Mouse (Mus musculus) midbrain, embryonic 10.5 days (tissue): ENCODE measurements at regions not wholly inside any gene's neighbourhood (a gene's known extent, or its start where the extent isn't known, plus 50 kb on each side); places are given as distances from the start of the nearest gene placed in this dataset.

ENCODE experiments used
- DNase-seq: peaks from one replicate; pipeline ENCODE4 v3.0.0-alpha.2; 2017; ENCODE audit warnings: low spot score
- H3K27ac ChIP-seq: fragments of 300-500 bp; sonication (generic); replicated peaks from 2 replicates; pipeline ENCODE4 v1.5.1; 2016; ENCODE audit warnings: mild to moderate bottlenecking
- H3K27me3 ChIP-seq: fragments of 300-500 bp; sonication (generic); 2 replicates; pipeline ENCODE4 v1.6.1; 2016; ENCODE audit warnings: low read depth, mild to moderate bottlenecking; ENCODE audit not compliant: poor library complexity, severe bottlenecking
- H3K36me3 ChIP-seq: fragments of 300-500 bp; sonication (generic); 2 replicates; pipeline ENCODE4 v1.6.1; 2016; ENCODE audit warnings: mild to moderate bottlenecking, moderate library complexity
- H3K4me1 ChIP-seq: fragments of 300-500 bp; sonication (generic); 2 replicates; pipeline ENCODE4 v1.6.1; 2016
- H3K4me3 ChIP-seq: fragments of 300-500 bp; sonication (generic); 2 replicates; pipeline ENCODE4 v1.5.1; 2016; ENCODE audit warnings: mild to moderate bottlenecking, moderate library complexity
- H3K9me3 ChIP-seq: fragments of 300-500 bp; sonication (generic); replicated peaks from 2 replicates; pipeline ENCODE4 v1.6.1; 2016; ENCODE audit warnings: mild to moderate bottlenecking
- WGBS: fragments of 180-500 bp; shearing (Covaris S2); methylation state at CpG from one replicate; pipeline ENCODE4 v1.1.7; 2016; 5-methylcytosine and 5-hydroxymethylcytosine counted together

GRCm38 (mm10) chr9:23535872-23536271, 313.0 kb downstream of the Bmper start:
- no peaks in the 10 kb centered on the region for H3K4me1 ChIP-seq
- H3K27ac ChIP-seq = no peak overlapping the region
- no peaks in the 10 kb centered on the region for H3K27me3 ChIP-seq
- no peak overlapping the region for H3K4me3 ChIP-seq
- no peak for DNase-seq
- WGBS = 83% methylated on average over 2 of the region's 2 CpGs
- no peaks in the 10 kb centered on the region for H3K36me3 ChIP-seq
- H3K9me3 ChIP-seq = no peaks in the 10 kb centered on the region

- 89% methylated on average over 5 of the region's 5 CpGs for WGBS
- Histone ChIP-seq H3K27ac (no peak overlapping the region), H3K9me3 (no peaks in the 10 kb centered on the region)
These were observed 315.2 kb downstream of the Bmper start for GRCm38 (mm10) chr9:23538051-23538450.

GRCm38 (mm10) chr9:23551692-23552091, 328.8 kb downstream of the Bmper start:
- Histone ChIP-seq H3K36me3 (no peaks in the 10 kb centered on the region), H3K4me1 (no peaks in the 10 kb centered on the region), H3K27me3 (no peaks in the 10 kb centered on the region), H3K27ac (no peak overlapping the region), H3K9me3 (0 out of 2 replicates have a peak, but pooled peaks cover 3% of the 10 kb centered on the region), H3K4me3 (no peak overlapping the region)
- no peak for DNase-seq
- WGBS = 87% methylated on average over 2 of the region's 2 CpGs

More at GRCm38 (mm10) chr9:23538051-23538450, 315.2 kb downstream of the Bmper start:
- Histone ChIP-seq H3K27me3 (no peaks in the 10 kb centered on the region), H3K36me3 (no peaks in the 10 kb centered on the region), H3K4me3 (no peak overlapping the region), H3K4me1 (no peaks in the 10 kb centered on the region)
- no peak for DNase-seq

GRCm38 (mm10) chr9:23553766-23554165, 330.9 kb downstream of the Bmper start:
- H3K36me3 ChIP-seq = no peaks in the 10 kb centered on the region
- no peak overlapping the region for H3K27ac ChIP-seq
- no peak overlapping the region for H3K4me3 ChIP-seq
- H3K4me1 ChIP-seq = no peaks in the 10 kb centered on the region
- WGBS = 86% methylated on average over 1 of the region's 1 CpGs
- DNase-seq = no peak
- H3K9me3 ChIP-seq = no peaks in the 10 kb centered on the region
- H3K27me3 ChIP-seq = no peaks in the 10 kb centered on the region

- H3K9me3 ChIP-seq = no peaks in the 10 kb centered on the region
- no peaks in the 10 kb centered on the region for H3K4me1 ChIP-seq
- no peak for DNase-seq
- H3K27ac ChIP-seq = no peak overlapping the region
- no peaks in the 10 kb centered on the region for H3K36me3 ChIP-seq
- WGBS = 82% methylated on average over 3 of the region's 3 CpGs
- H3K4me3 ChIP-seq = no peak overlapping the region
- no peaks in the 10 kb centered on the region for H3K27me3 ChIP-seq
These were observed 334.7 kb downstream of the Bmper start for GRCm38 (mm10) chr9:23557601-23558000.

GRCm38 (mm10) chr9:23561924-23562323, 339.0 kb downstream of the Bmper start:
- no peak overlapping the region for H3K4me3 ChIP-seq
- no peak overlapping the region for H3K27ac ChIP-seq
- H3K27me3 ChIP-seq = no peaks in the 10 kb centered on the region
- WGBS = 84% methylated on average over 3 of the region's 3 CpGs
- no peaks in the 10 kb centered on the region for H3K9me3 ChIP-seq
- DNase-seq = no peak
- H3K4me1 ChIP-seq = no peaks in the 10 kb centered on the region
- no peaks in the 10 kb centered on the region for H3K36me3 ChIP-seq

GRCm38 (mm10) chr9:23567081-23567480, 344.2 kb downstream of the Bmper start:
- no peaks in the 10 kb centered on the region for H3K4me1 ChIP-seq
- H3K9me3 ChIP-seq = no peaks in the 10 kb centered on the region
- no peaks in the 10 kb centered on the region for H3K27me3 ChIP-seq
- DNase-seq = no peak
- H3K36me3 ChIP-seq = no peaks in the 10 kb centered on the region
- H3K27ac ChIP-seq = no peak overlapping the region
- no peak overlapping the region for H3K4me3 ChIP-seq

- H3K27me3 ChIP-seq = no peaks in the 10 kb centered on the region
- no peaks in the 10 kb centered on the region for H3K4me1 ChIP-seq
- no peaks in the 10 kb centered on the region for H3K36me3 ChIP-seq
- H3K27ac ChIP-seq = no peak overlapping the region
- no peaks in the 10 kb centered on the region for H3K9me3 ChIP-seq
- DNase-seq = no peak
- WGBS = 80% methylated on average over 8 of the region's 8 CpGs
- H3K4me3 ChIP-seq = no peak overlapping the region
These were observed 347.3 kb downstream of the Bmper start for GRCm38 (mm10) chr9:23570150-23570549.

- WGBS = 80% methylated on average over 2 of the region's 2 CpGs
- DNase-seq = no peak
- no peaks in the 10 kb centered on the region for H3K9me3 ChIP-seq
These were observed 353.4 kb downstream of the Bmper start for GRCm38 (mm10) chr9:23576314-23576713.

GRCm38 (mm10) chr9:23580155-23580554, 357.3 kb downstream of the Bmper start:
- WGBS = 81% methylated on average over 6 of the region's 6 CpGs
- H3K36me3 ChIP-seq = no peaks in the 10 kb centered on the region

More at GRCm38 (mm10) chr9:23576314-23576713, 353.4 kb downstream of the Bmper start:
- no peak overlapping the region for H3K4me3 ChIP-seq
- H3K27ac ChIP-seq = no peak overlapping the region
- H3K4me1 ChIP-seq = no peaks in the 10 kb centered on the region
- H3K27me3 ChIP-seq = no peaks in the 10 kb centered on the region
- H3K36me3 ChIP-seq = no peaks in the 10 kb centered on the region

GRCm38 (mm10) chr9:23581039-23581606, 358.2 kb downstream of the Bmper start:
- 25% methylated on average over 6 of the region's 6 CpGs for WGBS

More at GRCm38 (mm10) chr9:23580155-23580554, 357.3 kb downstream of the Bmper start:
- H3K4me1 ChIP-seq = no peaks in the 10 kb centered on the region
- H3K27ac ChIP-seq = no peak overlapping the region
- no peaks in the 10 kb centered on the region for H3K27me3 ChIP-seq
- H3K9me3 ChIP-seq = no peaks in the 10 kb centered on the region
- DNase-seq = no peak
- H3K4me3 ChIP-seq = no peak overlapping the region

GRCm38 (mm10) chr9:23584561-23584960, 361.7 kb downstream of the Bmper start:
- Histone ChIP-seq H3K27me3 (no peaks in the 10 kb centered on the region), H3K4me1 (no peaks in the 10 kb centered on the region), H3K27ac (no peak overlapping the region), H3K9me3 (no peaks in the 10 kb centered on the region), H3K36me3 (no peaks in the 10 kb centered on the region), H3K4me3 (no peak overlapping the region)
- DNase-seq = no peak

More at GRCm38 (mm10) chr9:23581039-23581606, 358.2 kb downstream of the Bmper start:
- Histone ChIP-seq H3K36me3 (no peaks in the 10 kb centered on the region), H3K9me3 (no peaks in the 10 kb centered on the region), H3K27ac (no peak overlapping the region), H3K4me1 (no peaks in the 10 kb centered on the region), H3K27me3 (no peaks in the 10 kb centered on the region), H3K4me3 (no peak overlapping the region)
- peak; percentile 57 for DNase-seq

GRCm38 (mm10) chr9:23589024-23589423, 366.1 kb downstream of the Bmper start:
- 24% methylated on average over 2 of the region's 2 CpGs for WGBS
- no peak overlapping the region for H3K4me3 ChIP-seq
- no peaks in the 10 kb centered on the region for H3K36me3 ChIP-seq
- H3K4me1 ChIP-seq = no peaks in the 10 kb centered on the region
- H3K9me3 ChIP-seq = no peaks in the 10 kb centered on the region
- H3K27ac ChIP-seq = no peak overlapping the region
- no peaks in the 10 kb centered on the region for H3K27me3 ChIP-seq
- DNase-seq = no peak

GRCm38 (mm10) chr9:23591906-23592305, 369.0 kb downstream of the Bmper start:
- no peak overlapping the region for H3K4me3 ChIP-seq
- no peaks in the 10 kb centered on the region for H3K9me3 ChIP-seq
- DNase-seq = no peak
- H3K27me3 ChIP-seq = no peaks in the 10 kb centered on the region
- H3K4me1 ChIP-seq = no peaks in the 10 kb centered on the region
- H3K27ac ChIP-seq = no peak overlapping the region
- H3K36me3 ChIP-seq = no peaks in the 10 kb centered on the region
